Mouse (Mus musculus) right cerebral cortex, postnatal 36 days (tissue): ENCODE results near the gene Prrc2a.

Experiments used
- DNase-seq, 2 experiments: peaks; one replicate each; pipeline ENCODE4 v3.0.0; 2022; ENCODE audit warnings: low spot score in 2 of 2, mixed read lengths in 1 of 2

The Prrc2a gene

DNA sequence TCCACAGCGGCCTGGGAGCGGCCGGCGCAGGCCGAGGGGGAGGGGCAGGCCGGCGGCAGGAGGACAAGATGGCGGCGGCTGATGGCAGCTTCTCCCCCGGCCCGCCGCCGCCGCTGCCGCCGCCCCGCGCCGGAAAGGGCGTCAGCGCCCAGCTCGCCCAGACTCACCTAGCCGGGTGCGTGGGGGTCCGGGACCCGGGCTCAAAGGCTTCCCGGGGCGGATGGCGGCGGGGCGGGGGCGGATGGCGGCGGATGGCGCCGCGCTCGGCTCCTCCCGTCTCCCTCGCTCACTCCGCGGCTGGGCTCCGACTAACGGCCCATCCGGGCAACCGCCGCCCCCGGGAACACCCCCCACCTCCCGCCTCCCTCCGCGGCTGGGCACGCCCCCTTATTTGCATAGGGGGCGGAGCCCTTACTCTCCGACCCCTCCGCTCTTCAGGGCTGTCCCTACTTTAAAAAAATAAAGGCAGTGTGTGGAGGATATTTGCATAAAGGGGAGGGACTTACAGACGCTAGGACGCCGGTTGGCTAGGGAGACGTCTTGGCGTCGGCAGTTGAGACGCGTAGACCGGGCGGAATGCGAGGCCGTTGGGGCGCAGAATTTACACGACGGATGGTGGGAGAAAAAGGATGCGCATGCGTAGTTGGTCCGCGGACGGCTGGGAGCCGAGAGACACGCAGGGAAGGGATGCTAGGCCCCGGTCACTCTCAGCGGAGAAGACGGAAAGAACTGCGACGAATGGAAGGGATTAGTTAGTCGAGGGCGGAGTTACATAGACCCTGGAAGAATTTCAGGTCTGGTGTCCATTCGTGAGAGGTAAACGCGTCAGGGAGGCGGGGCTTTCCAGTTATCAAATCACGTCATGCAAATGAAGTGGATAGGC is at the start of gene Prrc2a:
Prrc2a (minus strand) TSS at position 330 of the 883 bp plus-strand sequence.
- DNase-seq: peak; percentile 99

DNA sequence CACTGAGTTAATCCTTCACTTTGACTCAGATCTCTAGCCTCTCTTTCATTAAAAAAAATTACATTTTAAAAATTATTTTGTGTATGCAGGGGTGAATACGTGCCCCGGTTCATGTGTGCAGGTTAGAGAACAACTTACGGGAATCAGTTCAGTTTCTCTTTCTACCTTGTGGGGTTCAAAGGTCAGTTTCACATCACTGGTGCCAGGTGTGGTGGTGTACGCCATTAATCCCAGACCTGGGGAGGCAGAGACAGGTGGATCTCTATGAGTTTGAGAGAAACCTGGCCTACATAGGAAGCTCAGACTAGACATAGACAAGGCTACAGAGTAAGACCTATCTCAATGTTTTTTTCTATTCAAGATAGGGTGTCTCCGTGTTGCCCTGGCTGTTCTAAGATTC is 48.4 kb upstream of the Prrc2a start:
- DNase-seq: no peak

DNA sequence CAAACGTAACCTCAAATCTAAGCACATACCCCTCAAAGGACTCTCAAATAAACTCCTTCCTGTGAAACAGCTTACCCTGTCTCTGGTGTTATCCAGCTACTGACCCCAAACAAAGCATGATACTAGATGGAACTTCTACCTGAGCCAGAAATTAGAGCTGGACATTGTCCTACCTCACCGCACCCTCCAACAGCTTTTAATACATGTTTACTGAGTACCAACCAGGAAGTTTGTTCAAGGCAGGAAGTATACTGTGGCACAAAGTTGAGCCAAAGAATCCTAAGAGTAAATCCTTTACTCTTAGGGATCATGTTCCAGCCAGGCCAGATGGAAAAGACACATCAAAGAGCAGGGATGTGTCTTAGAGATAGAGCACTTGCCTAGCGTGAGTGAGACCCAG is 45.9 kb upstream of the Prrc2a start:
- no peak for DNase-seq

DNA sequence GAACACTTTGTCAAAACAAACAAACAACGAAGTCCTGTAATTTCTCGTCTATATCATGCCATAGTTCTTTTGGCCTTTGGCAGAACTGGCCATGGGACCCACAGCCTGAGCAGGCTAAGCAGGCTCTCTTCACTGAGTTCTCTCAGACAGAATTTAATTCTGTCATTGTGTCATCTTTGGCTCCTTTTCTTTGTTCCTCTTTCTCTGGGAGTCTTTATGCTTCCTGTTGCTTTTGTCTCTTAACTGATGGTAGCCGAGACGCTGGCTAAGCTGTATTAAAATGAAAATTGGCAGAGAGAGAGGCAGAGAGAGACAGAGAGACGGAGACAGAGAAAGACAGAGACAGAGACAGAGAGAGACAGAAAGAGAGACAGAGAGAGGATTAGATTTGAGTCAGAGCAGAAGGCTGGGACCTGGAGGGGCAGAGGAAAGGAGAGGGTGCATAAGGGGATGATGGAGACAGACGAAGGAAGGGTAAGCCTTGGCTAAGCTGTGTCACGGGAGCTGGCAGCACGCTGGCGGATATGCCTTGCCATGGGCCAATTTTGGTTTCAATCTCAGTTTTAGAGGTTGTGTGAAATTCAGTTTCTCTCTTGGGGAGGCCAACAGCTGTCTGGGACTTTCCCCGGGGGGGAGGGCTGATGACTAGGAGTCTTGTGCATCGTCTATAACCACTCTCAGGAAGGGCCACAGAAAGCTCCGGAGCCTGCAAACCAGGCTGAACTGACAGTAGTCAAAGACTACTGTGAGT is 45.3 kb upstream of the Prrc2a start:
- no peak for DNase-seq

DNA sequence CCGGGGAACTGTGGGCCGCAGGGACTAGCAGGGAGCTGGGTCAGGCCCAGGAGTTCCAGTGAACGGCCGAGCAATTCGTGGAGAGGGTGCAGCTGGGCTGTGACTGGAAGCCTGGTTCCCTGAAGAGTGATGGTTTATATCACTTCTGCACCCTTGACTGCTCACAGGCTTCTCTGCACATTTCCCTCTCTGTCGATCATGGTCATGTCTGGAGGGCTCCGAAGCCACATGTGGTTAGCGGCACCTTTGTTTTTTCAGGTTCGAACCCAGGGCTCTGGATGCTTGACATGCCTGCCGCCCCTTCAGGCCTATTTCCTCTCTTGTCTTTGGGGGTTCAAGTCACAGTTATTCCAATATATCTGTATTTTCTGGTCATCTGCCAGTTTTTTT is 40.7 kb upstream of the Prrc2a start:
- no peak for DNase-seq

DNA sequence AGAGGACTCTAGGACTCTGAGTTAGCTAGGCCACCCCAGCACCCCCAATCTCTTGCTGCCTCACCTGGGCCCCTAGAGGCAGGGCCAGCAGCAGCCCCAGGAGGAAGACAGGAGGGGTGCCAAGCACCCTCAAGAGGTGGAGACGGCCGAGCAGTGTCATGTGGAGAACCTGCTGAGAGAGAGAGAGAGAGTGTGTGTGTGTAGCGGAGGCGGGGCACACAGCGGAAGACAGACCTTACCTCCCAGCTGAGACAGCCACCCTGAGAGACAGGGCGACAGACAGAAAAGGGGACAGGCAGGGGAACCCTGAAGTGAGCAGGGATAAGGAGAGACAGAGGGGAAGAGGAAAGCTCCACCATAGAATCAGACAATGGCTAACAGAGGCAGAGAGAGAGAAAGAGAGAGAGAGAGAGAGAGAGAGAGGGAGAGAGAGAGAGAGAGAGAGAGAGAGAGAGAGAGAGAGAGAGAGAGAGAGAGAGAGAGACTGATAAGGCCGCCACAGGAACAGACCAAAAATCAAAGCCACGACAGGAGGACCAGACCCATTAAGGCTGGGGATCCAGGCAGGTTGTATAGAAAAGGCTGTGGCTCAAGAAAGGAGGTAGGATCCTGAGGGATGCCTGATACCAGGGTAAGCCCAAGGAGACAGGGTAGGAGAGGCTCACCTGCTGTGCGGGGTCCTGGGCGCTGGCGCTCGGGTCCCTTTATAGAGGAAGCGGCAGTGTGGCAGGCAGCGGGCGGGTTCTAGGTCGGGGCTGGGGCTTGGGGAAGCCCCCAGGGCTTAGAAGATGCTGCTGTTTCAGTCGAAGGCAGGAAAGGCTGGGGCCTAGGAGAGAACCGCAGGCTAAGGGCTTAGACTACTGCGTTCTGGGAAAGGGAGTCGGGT is 40.0 kb upstream of the Prrc2a start, which contains the start of gene Lta:
Lta (minus strand) TSS at position 858 of the 886 bp plus-strand sequence.
- DNase-seq: no peak

DNA sequence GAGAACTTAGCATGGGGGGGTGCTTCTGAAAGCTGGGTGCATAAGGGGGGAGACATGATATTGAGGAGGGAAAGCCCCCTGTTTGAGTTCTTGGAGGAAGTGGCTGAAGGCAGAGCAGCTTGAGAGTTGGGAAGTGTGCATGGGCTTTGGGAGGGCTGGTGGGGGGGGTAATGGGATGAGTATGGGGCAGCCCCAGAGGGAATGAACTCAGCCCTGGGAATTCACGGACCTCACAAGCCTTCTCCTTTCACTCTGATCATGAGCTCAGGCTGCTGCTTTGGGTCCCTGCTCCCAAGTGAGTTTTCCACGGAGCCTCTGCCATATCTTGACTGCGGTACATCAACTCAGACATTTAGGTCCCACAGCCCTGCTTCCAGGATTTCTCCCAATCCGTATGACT is 37.7 kb upstream of the Prrc2a start:
- no peak for DNase-seq

DNA sequence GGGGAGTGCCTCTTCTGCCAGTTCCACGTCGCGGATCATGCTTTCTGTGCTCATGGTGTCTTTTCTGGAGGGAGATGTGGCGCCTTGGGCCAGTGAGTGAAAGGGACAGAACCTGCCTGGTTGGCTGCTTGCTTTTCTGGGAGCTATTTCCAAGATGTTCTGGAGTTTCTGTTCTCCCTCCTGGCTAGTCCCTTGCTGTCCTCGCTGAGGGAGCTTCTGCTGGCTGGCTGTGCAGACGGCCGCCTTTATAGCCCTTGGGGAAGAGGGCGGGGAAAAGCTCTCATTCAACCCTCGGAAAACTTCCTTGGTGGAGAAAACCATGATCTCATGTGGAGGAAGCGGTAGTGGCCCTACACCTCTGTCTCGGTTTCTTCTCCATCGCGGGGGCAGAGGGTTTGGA is 37.1 kb upstream of the Prrc2a start, which contains the start of gene Tnf:
Tnf (minus strand) TSS at position 221 of the 400 bp plus-strand sequence.
- no peak for DNase-seq

DNA sequence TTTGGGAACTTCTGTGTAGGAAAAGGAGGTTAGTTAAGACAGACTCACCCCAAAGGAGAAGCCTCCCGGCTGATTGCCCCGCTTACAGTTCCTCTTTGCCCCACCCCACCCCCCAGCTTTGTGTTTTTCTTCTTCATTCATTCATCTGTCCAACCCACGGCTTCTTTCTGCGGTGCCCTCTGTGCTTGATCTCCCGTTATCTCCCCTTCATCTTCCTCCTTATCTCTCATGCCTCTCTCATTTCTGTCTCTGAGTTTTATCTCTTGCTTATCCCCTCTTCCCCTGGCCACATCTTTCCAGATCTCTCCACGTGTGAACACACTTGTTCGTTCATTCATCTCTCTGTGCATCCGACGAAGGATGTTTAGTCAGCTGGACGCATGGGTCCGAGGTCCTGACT is 36.4 kb upstream of the Prrc2a start:
- no peak for DNase-seq

DNA sequence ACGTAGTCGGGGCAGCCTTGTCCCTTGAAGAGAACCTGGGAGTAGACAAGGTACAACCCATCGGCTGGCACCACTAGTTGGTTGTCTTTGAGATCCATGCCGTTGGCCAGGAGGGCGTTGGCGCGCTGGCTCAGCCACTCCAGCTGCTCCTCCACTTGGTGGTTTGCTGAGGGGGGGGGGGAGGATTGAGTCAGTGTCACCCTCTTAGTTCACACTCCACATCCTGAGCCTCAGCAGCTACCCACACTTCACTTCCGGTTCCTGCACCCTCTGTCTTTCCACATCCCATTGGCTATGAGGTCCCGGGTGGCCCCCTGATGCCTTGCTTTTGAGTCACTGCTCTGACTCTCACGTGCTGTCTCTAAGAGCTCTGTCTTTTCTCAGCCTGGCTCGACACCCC is 35.7 kb upstream of the Prrc2a start:
- DNase-seq: no peak

DNA sequence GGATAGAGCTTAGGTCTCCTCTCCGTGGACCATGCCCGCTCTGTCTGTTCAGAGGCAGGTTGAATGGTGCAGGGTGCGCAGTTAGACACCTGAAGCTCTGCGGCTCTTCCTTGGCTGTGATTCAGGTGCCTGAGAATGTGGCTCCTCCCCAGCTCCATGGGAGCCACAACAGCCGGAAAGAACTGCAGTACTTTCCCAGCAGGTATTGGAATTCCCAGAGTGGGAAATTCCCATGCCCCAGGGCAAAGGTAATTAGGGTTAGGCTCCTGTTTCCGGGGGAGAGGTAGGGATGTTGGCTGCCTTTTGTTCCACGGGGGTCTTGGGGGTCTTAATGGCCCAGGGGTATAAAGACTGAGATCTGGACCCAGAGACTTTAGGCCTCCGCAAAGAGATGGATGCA is 34.2 kb upstream of the Prrc2a start:
- DNase-seq: no peak

DNA sequence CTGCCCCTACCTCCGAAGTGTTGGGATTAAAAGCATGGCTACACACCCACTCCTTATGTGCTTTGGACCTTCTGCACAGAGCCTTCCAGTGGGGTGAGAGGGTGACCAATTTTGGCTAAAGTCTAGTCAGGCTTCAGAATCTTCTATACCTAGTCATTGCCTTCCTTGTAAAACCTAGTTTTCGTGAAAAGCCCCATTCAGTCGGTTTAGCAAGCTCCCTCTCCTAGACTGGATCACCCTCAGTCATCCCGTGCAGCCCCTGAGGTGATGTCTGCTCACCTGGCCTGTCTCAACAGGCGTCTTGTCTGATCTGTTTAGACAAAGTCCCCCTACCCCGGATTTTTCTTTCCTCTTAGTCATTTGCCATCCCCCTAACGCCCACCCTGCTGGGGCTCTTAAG is 33.3 kb upstream of the Prrc2a start:
- no peak for DNase-seq

DNA sequence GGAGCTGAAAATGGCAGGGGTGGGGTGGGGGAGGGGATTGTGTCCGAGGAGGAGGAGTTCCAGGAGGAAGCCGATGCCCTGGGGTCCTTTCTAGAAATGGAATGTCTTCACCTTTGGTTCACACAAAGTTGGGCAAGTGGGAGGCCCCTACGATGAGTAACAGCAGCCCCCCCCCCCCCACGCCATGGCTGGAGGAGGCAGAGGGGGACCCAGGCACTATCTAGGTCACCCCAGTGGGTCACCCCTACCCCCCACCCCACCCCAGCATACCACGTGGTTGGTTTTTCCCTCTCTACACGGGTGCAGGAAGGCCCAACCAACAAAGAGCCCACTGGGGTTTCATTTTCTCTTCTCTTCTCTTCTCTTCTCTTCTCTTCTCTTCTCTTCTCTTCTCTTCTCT is 32.4 kb upstream of the Prrc2a start:
- DNase-seq: no peak

DNA sequence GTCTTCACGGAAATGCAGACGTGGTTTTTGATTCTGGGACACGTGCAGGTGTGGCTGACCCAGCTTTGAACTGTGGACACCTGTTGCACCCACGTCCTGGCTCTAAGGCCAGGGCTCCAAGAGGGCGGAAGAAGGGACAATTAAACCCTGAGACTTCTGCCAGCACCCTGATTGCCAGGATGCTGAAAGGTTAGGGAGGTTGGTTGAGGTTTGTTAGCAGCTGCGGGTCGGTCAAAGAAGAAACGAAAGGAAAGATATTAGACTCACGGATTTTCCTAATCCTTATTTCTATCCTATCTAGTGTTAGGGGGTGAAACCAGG is 31.6 kb upstream of the Prrc2a start:
- no peak for DNase-seq

DNA sequence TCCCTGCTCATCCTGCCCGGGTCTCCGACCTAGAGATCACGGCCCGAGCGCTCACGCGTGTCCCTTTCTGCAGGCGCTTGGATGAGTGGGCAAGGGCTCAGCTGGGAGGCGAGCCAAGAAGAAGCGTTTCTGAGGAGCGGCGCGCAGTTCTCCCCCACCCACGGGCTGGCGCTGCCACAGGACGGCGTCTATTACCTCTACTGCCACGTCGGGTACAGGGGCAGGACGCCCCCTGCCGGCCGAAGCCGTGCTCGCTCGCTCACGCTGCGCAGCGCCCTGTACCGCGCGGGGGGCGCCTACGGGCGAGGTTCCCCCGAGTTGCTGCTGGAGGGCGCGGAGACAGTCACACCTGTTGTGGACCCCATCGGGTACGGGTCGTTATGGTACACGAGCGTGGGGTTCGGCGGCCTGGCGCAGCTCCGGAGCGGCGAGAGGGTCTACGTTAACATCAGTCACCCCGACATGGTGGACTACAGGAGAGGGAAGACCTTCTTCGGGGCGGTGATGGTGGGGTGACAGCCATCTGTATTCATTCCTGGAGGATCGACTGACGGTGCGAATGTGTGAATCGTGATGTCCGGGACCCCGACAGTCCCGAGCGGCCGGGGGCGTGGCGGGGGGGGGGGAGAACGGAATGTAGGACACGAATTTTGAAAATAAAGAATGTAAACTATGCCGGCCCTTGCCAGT is 31.1 kb upstream of the Prrc2a start:
- DNase-seq: peak; percentile 73 to 77

DNA sequence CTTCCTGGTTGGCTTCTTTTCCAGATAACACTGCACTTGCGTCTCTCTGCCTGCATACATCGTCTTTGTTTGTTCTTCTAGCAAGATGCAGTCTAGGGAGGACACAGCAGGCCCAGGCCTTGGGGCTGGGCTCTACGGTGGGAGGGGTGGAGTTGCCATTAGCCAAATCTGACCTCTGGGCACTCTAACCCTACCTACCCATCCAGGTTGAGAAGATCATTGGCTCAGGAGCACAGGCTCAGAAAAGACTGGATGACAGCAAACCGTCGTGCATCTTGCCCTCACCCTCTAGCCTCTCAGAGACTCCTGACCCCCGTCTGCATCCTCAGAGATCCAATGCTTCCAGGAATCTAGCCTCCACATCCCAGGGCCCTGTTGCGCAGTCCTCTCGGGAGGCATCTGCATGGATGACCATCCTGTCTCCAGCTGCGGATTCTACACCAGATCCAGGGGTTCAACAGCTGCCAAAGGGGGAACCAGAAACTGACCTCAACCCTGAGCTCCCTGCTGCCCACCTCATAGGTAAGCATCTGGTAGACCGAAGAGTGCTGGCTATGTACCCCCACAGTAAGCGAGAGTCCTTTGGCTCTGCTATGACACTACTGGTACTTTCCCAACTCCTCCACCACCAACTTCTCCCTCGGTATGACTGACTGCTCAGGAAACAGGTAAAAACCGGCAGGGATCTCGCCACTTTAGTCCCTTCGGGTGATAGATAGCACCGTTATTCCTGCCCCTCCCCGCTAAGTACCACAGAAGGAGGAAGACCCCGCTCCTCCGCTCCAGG is 30.3 kb upstream of the Prrc2a start:
- no peak for DNase-seq

DNA sequence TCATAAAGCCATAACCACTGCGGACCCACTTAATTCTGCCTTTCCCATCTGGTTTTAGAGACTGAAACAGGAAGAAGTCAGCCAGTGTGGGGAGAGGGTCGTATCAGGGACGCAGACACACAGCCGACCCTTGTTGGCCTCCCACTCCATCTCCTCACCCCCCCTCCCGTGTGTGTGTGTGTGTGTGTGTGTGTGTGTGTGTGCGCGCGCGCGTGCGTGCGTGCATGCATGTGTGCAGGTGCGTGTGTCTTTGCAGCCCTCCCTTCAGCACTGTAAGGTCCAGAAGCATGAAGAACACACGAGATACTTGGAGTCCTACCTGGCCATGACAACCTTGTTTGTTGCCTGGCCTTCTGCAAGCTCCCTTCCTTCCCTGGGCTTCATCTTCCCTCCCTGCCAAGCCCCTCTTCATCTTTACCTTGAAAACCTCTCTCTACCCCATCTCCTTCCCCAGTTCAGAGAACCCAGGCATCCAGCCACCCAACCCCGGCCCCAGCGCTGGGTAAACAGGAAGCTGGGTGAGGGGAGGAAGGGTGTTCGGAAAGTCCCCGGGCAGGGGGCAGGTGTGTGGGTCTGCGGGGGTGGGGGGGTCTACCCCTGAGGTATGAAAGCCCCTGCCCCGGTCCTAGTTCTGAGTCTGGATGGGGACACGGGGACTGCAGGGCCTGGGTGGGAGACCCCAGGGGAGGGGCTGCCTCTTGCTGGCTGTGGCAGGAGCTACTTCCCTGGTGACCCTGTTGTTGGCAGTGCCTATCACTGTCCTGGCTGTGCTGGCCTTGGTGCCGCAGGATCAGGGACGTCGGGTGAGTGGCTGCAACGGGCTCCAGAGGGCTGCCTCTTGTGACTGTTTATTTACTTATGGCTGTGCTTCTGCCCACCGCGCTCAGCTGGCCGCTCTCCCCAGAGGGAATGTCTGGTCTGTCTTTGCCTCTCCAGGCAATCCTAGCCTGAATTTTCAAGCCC is 29.5 kb upstream of the Prrc2a start, which contains the start of gene Ltb:
Ltb (plus strand) TSS at position 559 of the 963 bp plus-strand sequence.
- DNase-seq: no peak

DNA sequence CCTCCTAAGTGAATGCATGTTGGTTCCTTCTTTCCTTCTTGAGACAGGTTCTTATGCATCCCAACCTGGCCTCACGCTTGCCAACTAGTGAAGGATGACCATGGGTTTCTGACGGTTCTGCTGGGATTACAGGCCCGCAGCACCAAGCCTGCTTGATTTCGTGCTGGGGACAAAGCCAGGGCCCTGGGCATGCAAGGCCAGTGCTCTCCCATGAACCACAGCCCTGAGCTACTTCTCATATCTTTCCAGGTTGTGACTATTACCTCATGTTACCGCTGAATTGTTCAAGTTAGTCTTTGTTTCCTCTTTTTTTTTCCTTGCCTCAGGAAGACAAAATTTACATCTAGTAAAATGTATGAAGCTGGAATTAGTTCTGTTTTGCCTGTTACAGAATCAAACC is 28.2 kb upstream of the Prrc2a start:
- DNase-seq: no peak

DNA sequence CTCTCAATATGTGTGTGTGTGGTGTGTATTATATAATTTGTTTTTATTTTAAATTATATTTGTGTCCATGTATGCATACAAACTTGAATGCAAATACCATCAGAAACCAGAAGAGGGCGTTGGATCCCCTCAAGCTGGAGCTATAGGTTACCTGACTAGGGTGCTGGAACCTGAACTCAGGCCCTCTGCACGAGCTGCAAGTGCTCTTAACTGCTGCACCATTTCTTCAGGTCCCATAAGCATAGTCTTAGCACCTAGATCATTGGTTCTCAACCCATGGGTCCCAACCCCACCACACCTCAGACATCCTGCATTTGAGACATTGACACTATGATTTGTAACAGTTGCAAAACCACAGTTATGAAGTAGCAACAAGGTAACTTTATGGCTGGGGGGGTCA is 27.0 kb upstream of the Prrc2a start:
- DNase-seq: no peak
